Mouse (Mus musculus) stomach, embryonic 14.5 days (tissue): Measurements from ENCODE around the gene Rcbtb2. TPM values are rescaled to one million over a fixed set of nuclear protein-coding genes. Genes with fewer than 3 reads are reported as not detected.
"Not testable (repeated sequence)": the region's sequence is repeated elsewhere in the genome, so short reads cannot be mapped to it uniquely, and the experiment has no call there.

Experiments
- ATAC-seq: fragments of 200-750 bp; cut with Nextera tagmentation; 2 replicates; pipeline ENCODE4 v1.8.0; 2017; ENCODE audit warnings: low read depth, moderate TSS enrichment; ENCODE audit not compliant: insufficient number of reproducible peaks, insufficient read depth, low FRiP score
- H3K27ac ChIP-seq: fragments of 300-500 bp; sonication (generic); 2 replicates; pipeline ENCODE4 v1.5.1; 2014; ENCODE audit warnings: mild to moderate bottlenecking, low read length, moderate library complexity, mixed read lengths
- H3K27me3 ChIP-seq: fragments of 300-500 bp; sonication (generic); 2 replicates; pipeline ENCODE4 v1.6.1; 2014; ENCODE audit warnings: low read length, control low read depth, mixed read lengths; ENCODE audit not compliant: control insufficient read depth, insufficient read depth
- H3K36me3 ChIP-seq: fragments of 300-500 bp; sonication (generic); 2 replicates; pipeline ENCODE4 v1.6.1; 2014; ENCODE audit warnings: mild to moderate bottlenecking, control low read depth, low read length, moderate library complexity, mixed read lengths; ENCODE audit not compliant: control insufficient read depth, insufficient read depth
- H3K4me1 ChIP-seq: fragments of 300-500 bp; sonication (generic); 2 replicates; pipeline ENCODE4 v1.6.1; 2014; ENCODE audit warnings: low read length, control low read depth, mixed read lengths; ENCODE audit not compliant: control insufficient read depth, insufficient read depth
- H3K4me2 ChIP-seq: fragments of 300-500 bp; sonication (generic); replicated peaks from 2 replicates; pipeline ENCODE4 v1.6.1; 2014; ENCODE audit warnings: low read depth, low read length, control low read depth
- H3K4me3 ChIP-seq: fragments of 300-500 bp; sonication (generic); 2 replicates; pipeline ENCODE4 v1.5.1; 2014; ENCODE audit warnings: low read depth, low read length, control low read depth
- H3K9ac ChIP-seq: fragments of 300-500 bp; sonication (generic); replicated peaks from 2 replicates; pipeline ENCODE4 v1.6.1; 2014; ENCODE audit warnings: low read depth, mild to moderate bottlenecking, control low read depth, low read length, moderate library complexity, mixed read lengths
- H3K9me3 ChIP-seq: fragments of 300-500 bp; sonication (generic); 2 replicates; pipeline ENCODE4 v1.6.1; 2016; ENCODE audit warnings: low read depth, low read length, control low read depth; ENCODE audit not compliant: control insufficient read depth
- WGBS: fragments of 180-500 bp; shearing (Covaris S2); extraction: QIAGEN DNeasy Blood & Tissue Kit; methylation state at CpG from one replicate; pipeline ENCODE4 v1.1.7; 2014; 5-methylcytosine and 5-hydroxymethylcytosine counted together
- polyA plus RNA-seq: library from polyadenylated mRNA; unstranded; fragments of >200 nt; fragmentation: Nextera tagmentation; extraction: Ambion mirVana; gene quantifications from 2 replicates; pipeline ENCODE4 v1.2.1, GENCODE M21; 2014

Gene Rcbtb2
- polyA plus RNA-seq, 1 experiment from 2014 or later, result 106 TPM

DNA sequence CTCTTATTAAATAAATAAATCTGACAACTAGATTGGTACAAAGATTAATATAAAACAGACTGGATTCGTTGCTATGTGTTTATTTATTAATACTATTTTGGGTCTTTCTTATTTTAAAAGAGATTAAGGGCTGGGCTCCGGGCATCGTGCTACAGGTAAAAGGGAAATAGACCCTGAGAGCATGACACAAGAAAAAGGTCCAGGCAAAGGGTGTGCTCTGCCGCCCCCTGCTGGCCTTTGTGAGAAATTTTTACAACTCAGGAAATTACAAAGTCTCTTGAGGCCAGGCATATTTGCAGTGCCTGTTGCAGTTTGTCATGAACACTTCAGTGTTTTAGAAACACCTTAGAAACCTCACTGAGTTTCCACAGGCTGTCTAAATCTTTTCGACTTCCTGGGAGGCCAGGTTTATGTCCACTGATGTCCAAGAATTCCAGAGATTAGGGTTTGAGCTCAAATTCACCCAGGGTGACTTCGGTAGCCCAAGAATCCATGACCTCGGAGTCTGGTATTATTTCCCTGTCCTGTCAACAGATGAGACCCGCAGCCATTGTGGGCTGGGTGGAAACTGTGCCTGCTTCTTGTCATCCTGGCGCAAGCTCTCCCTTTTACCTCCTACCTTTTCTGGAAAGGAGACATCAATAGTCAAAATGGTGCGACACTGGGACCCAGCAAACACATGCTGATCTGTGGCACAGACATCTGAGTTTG, 24.0 kb upstream of the Rcbtb2 start:
- H3K4me1 ChIP-seq, result no peaks in the 10 kb centered on the region
- no peaks in the 10 kb centered on the region for H3K27me3 ChIP-seq
- H3K4me3 ChIP-seq, result no peak overlapping the region
- no peak for ATAC-seq
- no peak overlapping the region for H3K9ac ChIP-seq
- 41% methylated on average over 10 of the region's 10 CpGs for WGBS
- H3K27ac ChIP-seq, result no peak overlapping the region
- no peaks in the 10 kb centered on the region for H3K36me3 ChIP-seq
- no peaks in the 10 kb centered on the region for H3K9me3 ChIP-seq
- H3K4me2 ChIP-seq, result no peak overlapping the region

DNA sequence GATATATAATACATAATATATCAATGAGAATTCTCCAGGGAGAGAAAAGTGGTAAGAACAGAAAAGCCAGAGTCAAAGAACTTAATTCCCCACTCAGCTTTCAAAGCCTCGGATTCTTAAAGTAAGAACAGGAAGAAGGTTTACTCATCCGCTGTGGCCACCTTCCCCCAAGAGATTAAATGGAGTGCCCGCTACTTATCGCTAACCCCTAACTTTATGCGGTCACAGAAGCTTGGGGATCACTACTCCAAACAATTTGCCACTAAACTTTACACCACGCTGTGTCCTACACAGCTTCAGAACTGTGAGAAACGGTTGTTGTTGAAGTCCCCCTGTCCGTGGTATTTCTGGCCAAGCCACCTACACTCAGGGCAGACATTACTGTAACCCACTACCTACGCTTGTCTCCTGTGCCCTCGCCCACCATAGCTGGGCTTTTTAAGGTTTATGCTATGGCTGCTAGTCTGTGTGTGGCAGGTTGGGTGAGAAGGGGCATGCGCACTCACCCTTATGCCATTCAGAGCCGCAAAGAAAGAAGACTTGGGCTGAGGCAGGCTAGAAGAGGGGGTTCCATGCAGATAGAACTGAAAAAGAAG, 20.5 kb upstream of the Rcbtb2 start:
- H3K4me3 ChIP-seq, result no peak overlapping the region
- no peaks in the 10 kb centered on the region for H3K9me3 ChIP-seq
- no peak overlapping the region for H3K27ac ChIP-seq
- H3K4me1 ChIP-seq, result no peaks in the 10 kb centered on the region
- no peaks in the 10 kb centered on the region for H3K36me3 ChIP-seq
- WGBS, result 43% methylated on average over 12 of the region's 12 CpGs
- no peak overlapping the region for H3K9ac ChIP-seq
- no peaks in the 10 kb centered on the region for H3K27me3 ChIP-seq
- no peak for ATAC-seq
- H3K4me2 ChIP-seq, result no peak overlapping the region

DNA sequence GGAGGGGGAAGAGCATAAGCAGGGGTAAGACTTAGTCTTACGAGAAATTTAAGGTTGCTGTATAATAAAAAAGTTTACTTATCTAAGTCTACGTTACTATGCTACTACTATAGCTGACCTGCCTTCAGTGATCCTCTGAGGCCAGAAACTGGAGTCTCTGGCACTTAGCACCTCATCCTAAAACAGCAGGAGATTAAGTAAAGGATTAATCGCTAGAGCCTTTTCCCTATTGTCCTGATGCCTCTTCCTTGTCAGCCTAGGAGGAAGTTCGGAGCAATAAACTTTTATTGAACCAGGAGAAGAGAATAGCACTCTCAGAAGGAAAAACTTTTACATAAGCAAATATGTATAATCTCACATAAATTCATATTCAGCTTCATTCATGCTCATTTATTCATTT, 19.9 kb upstream of the Rcbtb2 start:
- ATAC-seq, H3K9me3 ChIP-seq, H3K4me3 ChIP-seq, H3K36me3 ChIP-seq, H3K9ac ChIP-seq, H3K4me1 ChIP-seq, H3K27me3 ChIP-seq, H3K4me2 ChIP-seq, H3K27ac ChIP-seq: not testable (repeated sequence)
- WGBS, result 17% methylated on average over 4 of the region's 4 CpGs

DNA sequence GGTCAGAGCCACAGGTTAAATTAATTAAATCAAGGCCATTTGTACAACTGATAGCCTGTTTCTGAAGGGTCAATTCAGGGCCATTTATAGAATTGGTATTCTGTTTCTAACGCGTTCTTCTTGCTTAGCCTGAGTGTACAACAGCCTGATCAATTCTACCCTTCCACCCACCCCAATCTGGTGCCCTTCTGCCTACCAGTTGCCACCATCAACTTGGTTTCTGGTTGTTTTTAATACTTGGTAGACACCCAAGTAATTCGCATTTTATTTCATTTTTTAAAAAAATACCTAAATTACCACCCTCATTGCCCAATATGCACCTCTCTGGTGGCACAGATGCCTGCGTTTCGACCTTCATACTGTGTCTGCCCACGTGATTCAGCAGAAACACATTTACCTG, 17.9 kb upstream of the Rcbtb2 start:
- H3K36me3 ChIP-seq, result no peaks in the 10 kb centered on the region
- no peak overlapping the region for H3K4me3 ChIP-seq
- WGBS, result 50% methylated on average over 6 of the region's 6 CpGs
- H3K4me2 ChIP-seq, result no peak overlapping the region
- no peaks in the 10 kb centered on the region for H3K4me1 ChIP-seq
- H3K27me3 ChIP-seq, result no peaks in the 10 kb centered on the region
- H3K9me3 ChIP-seq, result no peaks in the 10 kb centered on the region
- no peak overlapping the region for H3K27ac ChIP-seq
- H3K9ac ChIP-seq, result no peak overlapping the region
- no peak for ATAC-seq

DNA sequence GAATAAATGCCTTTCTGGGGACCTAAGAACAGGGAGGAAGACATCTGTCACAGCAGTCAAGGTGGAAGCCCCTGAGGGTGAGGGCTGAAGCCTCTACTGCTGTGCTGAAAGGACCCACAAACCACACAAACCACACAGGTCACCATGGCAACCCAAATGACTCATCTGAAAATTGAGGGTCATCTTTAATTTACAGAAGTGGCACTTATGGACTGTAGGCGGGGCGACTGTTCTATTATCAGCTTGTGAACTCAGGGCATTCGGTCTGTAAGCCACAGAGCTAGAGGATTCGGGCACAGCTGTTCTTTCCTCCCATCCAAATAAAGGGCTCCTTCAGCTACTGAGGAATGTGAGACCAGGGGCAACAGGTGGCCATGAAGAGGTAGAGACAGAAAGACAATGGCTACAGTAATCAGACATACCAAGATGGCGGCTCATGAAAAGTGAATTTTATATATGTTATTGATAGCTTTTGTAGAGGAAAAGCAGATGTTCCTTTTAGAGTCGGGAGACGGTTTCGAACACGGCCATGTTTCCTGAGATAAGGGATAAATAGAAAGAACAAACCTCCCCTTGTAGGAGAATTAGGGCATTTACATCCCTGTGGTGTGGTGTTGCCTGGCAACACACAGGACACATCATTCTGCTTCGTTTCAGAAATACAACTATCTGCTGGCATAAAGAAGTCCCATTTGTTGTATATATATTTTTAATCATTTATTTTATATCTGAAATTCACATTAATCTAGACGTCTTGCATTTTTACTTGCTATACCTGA, 17.2 kb upstream of the Rcbtb2 start:
- H3K4me1 ChIP-seq, result no peaks in the 10 kb centered on the region
- no peak overlapping the region for H3K27ac ChIP-seq
- no peaks in the 10 kb centered on the region for H3K27me3 ChIP-seq
- ATAC-seq, result no peak
- H3K9ac ChIP-seq, result no peak overlapping the region
- no peak overlapping the region for H3K4me2 ChIP-seq
- H3K9me3 ChIP-seq, result no peaks in the 10 kb centered on the region
- no peak overlapping the region for H3K4me3 ChIP-seq
- 46% methylated on average over 11 of the region's 11 CpGs for WGBS
- no peaks in the 10 kb centered on the region for H3K36me3 ChIP-seq

DNA sequence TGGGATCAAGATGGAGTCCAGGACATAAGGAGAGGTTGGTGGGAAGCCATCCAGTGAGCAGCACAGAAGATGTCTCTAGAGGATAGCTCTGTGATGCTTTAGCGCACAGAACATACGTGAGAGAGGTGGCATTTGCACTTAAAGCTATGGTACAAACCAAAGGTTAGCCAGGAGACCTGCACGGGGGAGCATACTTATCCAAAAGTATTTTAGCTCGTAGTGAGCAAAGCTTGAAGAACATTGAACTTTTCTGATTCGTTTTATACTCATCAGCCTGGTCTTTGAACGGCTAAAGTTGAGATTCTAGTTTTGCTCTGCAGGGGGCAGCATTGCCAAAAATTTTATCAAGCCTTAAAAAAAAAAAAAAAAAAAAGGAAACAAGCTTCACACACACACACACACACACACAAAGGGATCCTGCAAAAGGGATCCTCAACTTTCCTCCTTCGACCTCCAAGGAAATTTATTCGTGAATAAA, 16.6 kb upstream of the Rcbtb2 start:
- ATAC-seq, result no peak
- no peak overlapping the region for H3K4me3 ChIP-seq
- no peak overlapping the region for H3K9ac ChIP-seq
- H3K27ac ChIP-seq, result no peak overlapping the region
- H3K27me3 ChIP-seq, result no peaks in the 10 kb centered on the region
- 0 out of 2 replicates have a peak overlapping the region, but pooled peaks have one; percentile 19 for H3K4me2 ChIP-seq
- no peaks in the 10 kb centered on the region for H3K9me3 ChIP-seq
- no peaks in the 10 kb centered on the region for H3K36me3 ChIP-seq
- no peaks in the 10 kb centered on the region for H3K4me1 ChIP-seq
- 24% methylated on average over 8 of the region's 8 CpGs for WGBS

DNA sequence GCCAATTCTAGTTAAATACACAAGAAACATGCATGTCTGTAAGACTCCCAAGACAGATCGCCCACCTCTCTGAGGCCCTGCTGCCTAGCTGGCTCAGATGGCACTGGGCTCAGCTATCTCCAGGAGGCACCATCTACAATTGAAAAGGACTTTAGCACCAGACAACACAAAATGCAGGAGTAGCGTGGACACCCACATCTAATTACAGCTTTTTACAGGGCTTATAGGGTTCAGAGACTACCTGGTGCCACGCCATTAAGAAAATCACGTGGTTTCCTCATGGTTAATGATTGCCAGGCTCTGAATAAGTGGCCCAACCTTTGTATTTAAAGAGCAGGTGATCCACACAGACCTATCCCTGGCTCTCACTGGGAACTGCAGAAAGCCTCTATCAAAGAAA, 15.9 kb upstream of the Rcbtb2 start:
- no peak overlapping the region for H3K4me3 ChIP-seq
- H3K27me3 ChIP-seq, result no peaks in the 10 kb centered on the region
- H3K9me3 ChIP-seq, result no peaks in the 10 kb centered on the region
- WGBS, result 46% methylated on average over 4 of the region's 4 CpGs
- peak; percentile 85 for ATAC-seq
- no peak overlapping the region for H3K9ac ChIP-seq
- H3K27ac ChIP-seq, result peak overlapping the region; percentile 58
- no peaks in the 10 kb centered on the region for H3K4me1 ChIP-seq
- no peaks in the 10 kb centered on the region for H3K36me3 ChIP-seq
- H3K4me2 ChIP-seq, result 0 out of 2 replicates have a peak overlapping the region, but pooled peaks have one; percentile 19

DNA sequence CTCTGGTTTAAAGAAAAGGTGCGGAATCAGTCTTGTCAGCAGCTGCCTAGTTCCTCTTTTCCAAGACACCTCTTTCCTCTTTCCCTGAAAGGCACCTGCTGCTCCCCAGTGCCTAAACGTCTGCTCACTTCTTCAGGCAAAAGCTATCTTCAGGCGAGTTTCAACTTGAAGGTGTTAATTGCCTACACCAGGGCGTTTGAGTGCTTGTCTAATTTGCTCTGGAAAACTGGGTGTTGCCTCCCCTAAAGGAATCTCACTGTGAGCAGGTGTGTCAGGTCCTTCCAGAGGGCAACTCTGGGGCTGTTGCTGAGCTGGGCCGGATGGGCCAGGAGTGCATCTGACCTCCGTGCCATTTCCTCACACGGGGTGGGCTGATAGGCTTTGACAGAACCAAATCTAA, 15.5 kb upstream of the Rcbtb2 start:
- Histone ChIP-seq H3K27ac (peak overlapping the region; percentile 58), H3K36me3 (no peaks in the 10 kb centered on the region)

More for the DNA sequence above, 15.5 kb upstream of the Rcbtb2 start:
- Histone ChIP-seq H3K27me3 (no peaks in the 10 kb centered on the region), H3K4me1 (no peaks in the 10 kb centered on the region), H3K9me3 (no peaks in the 10 kb centered on the region), H3K4me3 (no peak overlapping the region), H3K9ac (no peak overlapping the region), H3K4me2 (no peak overlapping the region)
- peak; percentile 58; the same call in 1 of the 2 replicates for ATAC-seq
- 45% methylated on average over 7 of the region's 7 CpGs for WGBS
